Mouse (Mus musculus) erythroblast, embryonic 14.5 days (primary cell): ENCODE results near the gene Tbx10.

Experiments
- GATA1 ChIP-seq: IDR thresholded peaks from 2 replicates; pipeline ENCODE4 v1.6.1; 2012; ENCODE audit warnings: low read length, inconsistent platforms, mixed read lengths
- TAL1 ChIP-seq: IDR thresholded peaks from 3 replicates; pipeline ENCODE4 v1.6.1; 2012; ENCODE audit warnings: low read length, inconsistent platforms, mixed read lengths

DNA sequence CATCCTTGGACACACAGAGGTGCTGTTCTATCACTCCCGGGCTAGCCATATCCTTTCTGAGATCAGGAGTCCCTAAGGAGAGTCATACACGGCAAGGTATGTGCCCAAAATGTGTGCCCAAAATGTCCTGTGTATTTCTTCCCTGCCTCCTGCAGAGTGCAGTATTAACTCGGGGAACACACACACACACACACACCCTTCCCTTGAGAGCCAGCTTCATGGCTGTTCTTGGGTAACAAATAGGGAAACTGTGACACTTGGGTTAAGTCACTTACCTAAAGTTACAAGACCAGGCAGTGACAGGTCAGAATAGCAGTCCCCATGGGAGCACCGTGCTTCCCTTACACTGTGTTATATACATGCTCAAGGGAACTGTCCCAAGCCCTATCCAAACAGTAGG is 28.5 kb upstream of the Tbx10 start:
- TF ChIP-seq TAL1 = no peak
- no peak for TF ChIP-seq GATA1
